In the genomic region with DNA sequence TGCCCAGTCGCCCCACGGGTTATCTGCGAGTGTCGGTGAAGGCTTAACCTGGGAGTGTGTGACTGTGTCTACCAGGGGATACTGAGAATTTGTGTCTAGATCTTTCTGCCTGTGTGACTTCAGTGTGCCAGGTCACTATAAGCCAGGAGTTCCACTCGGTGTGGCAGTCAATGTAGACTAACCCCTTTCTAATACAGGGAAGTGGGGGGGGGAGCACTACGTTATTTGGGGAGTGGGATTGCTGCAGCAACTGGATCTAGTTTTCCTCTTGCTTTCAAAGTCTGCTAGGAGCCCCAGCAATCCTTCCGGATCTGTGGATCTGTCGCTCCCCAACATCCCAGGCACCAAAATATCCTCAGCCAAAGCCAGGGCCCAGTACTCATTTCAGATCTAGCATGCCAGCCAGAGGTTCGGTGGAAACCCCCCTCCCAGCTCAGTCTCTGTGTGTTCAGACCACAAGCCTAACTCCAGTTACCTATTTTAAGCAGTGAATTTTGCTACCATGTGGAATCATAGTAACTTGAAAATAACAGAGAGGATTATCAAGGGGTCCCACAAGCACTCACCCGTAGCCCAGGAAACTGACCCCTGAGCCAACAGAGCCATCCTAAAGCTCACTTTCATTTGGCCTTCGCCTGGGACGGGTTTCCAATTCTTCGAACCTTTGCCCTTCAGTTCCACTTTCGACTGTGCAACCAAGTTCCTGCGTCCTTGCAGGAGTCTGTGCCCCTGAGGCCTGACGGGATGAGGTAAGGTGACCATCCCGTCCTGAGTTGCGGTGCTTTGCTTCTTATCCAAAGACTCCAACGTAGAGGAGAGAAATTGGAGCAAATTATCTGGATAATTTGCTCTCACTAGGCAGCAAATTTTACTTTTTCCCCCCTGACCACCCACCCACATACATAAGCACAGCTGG, we compare ENCODE assay signal across 15 mouse cellular contexts. TPM values are rescaled to one million over a fixed set of nuclear protein-coding genes. Genes with fewer than 3 reads are reported as not detected.
A peak's percentile ranks its signal among the peaks of the same experiment; 100 is the strongest.
DNase-seq lines count a peak whose midpoint lies in the region; ATAC-seq and TF ChIP-seq lines count a peak whose summit lies in the region.
"Had no signal": no experiment of that assay in that cellular context is flagged by ENCODE, and none has a peak within 500 bp of the region (broad histone marks: within the 10 kb centered on the region; RNA-seq: fewer than 3 reads in every experiment).

No protein-coding gene starts in this region.

- H3K4me2 ChIP-seq in intestine, postnatal 0 days (replicated peaks; ENCODE audit: low read depth), result no peak overlapping the region
- no peak overlapping the region for H3K4me2 ChIP-seq in intestine, embryonic 15.5 days (replicated peaks)
- peak overlapping the region; percentile 64 for H3K4me2 ChIP-seq in midbrain, embryonic 11.5 days
- H3K4me2 ChIP-seq: liver, embryonic 11.5 days had no signal

- TF ChIP-seq CTCF in intestine, postnatal 0 days (IDR thresholded peaks at IDR 0.05; ENCODE audit: low read depth), result no peak

- 0 out of 2 replicates have a peak overlapping the region, but pooled peaks have one; percentile 4 for H3K4me3 ChIP-seq in intestine, postnatal 0 days (ENCODE audit: low read depth, low read length)
- no peak overlapping the region for H3K4me3 ChIP-seq in intestine, embryonic 15.5 days (replicated peaks)
- peak overlapping the region; percentile 36 for H3K4me3 ChIP-seq in hindbrain, embryonic 10.5 days
- H3K4me3 ChIP-seq in midbrain, embryonic 11.5 days (ENCODE audit: low read depth, low read length), result peak overlapping the region; percentile 57
- H3K4me3 ChIP-seq: neural tube, embryonic 12.5 days had no signal

- no peak; the same call in 1 of the 2 replicates for ATAC-seq in intestine, postnatal 0 days
- no peak for ATAC-seq in intestine, embryonic 15.5 days
- ATAC-seq in midbrain, embryonic 11.5 days (ENCODE audit: low FRiP score), result no peak

- H3K27ac ChIP-seq in intestine, postnatal 0 days (ENCODE audit: low read depth, low read length), result no peak overlapping the region
- H3K27ac ChIP-seq in intestine, embryonic 15.5 days, result no peak overlapping the region
- no peak overlapping the region for H3K27ac ChIP-seq in hindbrain, embryonic 10.5 days
- no peak overlapping the region for H3K27ac ChIP-seq in midbrain, embryonic 11.5 days (ENCODE audit: low read depth, low read length)
- H3K27ac ChIP-seq: kidney, postnatal 0 days; neural tube, embryonic 12.5 days had no signal

- peaks cover 98% of the 10 kb centered on the region for H3K27me3 ChIP-seq in intestine, postnatal 0 days (replicated peaks; ENCODE audit: control insufficient read depth, insufficient read depth, low read length)
- peaks cover 95% of the 10 kb centered on the region for H3K27me3 ChIP-seq in intestine, embryonic 15.5 days (replicated peaks)
- peaks cover 100% of the 10 kb centered on the region for H3K27me3 ChIP-seq in hindbrain, embryonic 10.5 days (ENCODE audit: insufficient read depth, poor library complexity, severe bottlenecking)
- H3K27me3 ChIP-seq in midbrain, embryonic 11.5 days (ENCODE audit: control insufficient read depth, insufficient read depth, low read length), result peaks cover 54% of the 10 kb centered on the region

- WGBS in intestine, postnatal 0 days, result 6% methylated on average over 19 of the region's 19 CpGs
- WGBS in intestine, embryonic 15.5 days, result 4% methylated on average over 19 of the region's 19 CpGs
- 3% methylated on average over 19 of the region's 19 CpGs for WGBS in hindbrain, embryonic 10.5 days
- 1% methylated on average over 19 of the region's 19 CpGs for WGBS in midbrain, embryonic 11.5 days

- peak; percentile 6 for DNase-seq in adrenal gland, adult 2 months
- no peak for DNase-seq in adrenal gland, adult 8-10 months
- peak; percentile 49 for DNase-seq in hindbrain, embryonic 10.5 days (ENCODE audit: low spot score)
- peak; percentile 95 for DNase-seq in midbrain, embryonic 11.5 days (ENCODE audit: low spot score, missing footprints)
- DNase-seq in right cerebral cortex, adult 2 months (ENCODE audit: low spot score in 2 of 2), result no peak
- DNase-seq in testis, postnatal 10 days (ENCODE audit: low spot score), result no peak
- DNase-seq: cerebellum, adult 9-10 months had no signal

- H3K4me1 ChIP-seq in intestine, postnatal 0 days (replicated peaks; ENCODE audit: control insufficient read depth, insufficient read depth, low read length), result no peaks in the 10 kb centered on the region
- peaks cover 14% of the 10 kb centered on the region for H3K4me1 ChIP-seq in intestine, embryonic 15.5 days (replicated peaks)
- H3K4me1 ChIP-seq in hindbrain, embryonic 10.5 days (replicated peaks), result peaks cover 44% of the 10 kb centered on the region
- peaks cover 51% of the 10 kb centered on the region for H3K4me1 ChIP-seq in midbrain, embryonic 11.5 days (ENCODE audit: control insufficient read depth, insufficient read depth, low read length)

- no peaks in the 10 kb centered on the region for H3K36me3 ChIP-seq in intestine, postnatal 0 days (ENCODE audit: control insufficient read depth, insufficient read depth)
- H3K36me3 ChIP-seq in intestine, embryonic 15.5 days, result no peaks in the 10 kb centered on the region
- no peaks in the 10 kb centered on the region for H3K36me3 ChIP-seq in hindbrain, embryonic 10.5 days
- H3K36me3 ChIP-seq in midbrain, embryonic 11.5 days (ENCODE audit: control insufficient read depth, insufficient read depth, low read length), result no peaks in the 10 kb centered on the region
- H3K36me3 ChIP-seq: neural tube, embryonic 12.5 days had no signal

- no peak overlapping the region for H3K9ac ChIP-seq in intestine, postnatal 0 days (ENCODE audit: low read depth, low read length)
- H3K9ac ChIP-seq in intestine, embryonic 15.5 days, result no peak overlapping the region
- H3K9ac ChIP-seq in midbrain, embryonic 11.5 days (ENCODE audit: low read length), result peak overlapping the region; percentile 66
- H3K9ac ChIP-seq: neural tube, embryonic 12.5 days had no signal

- H3K9me3 ChIP-seq in intestine, postnatal 0 days (ENCODE audit: control insufficient read depth), result no peaks in the 10 kb centered on the region
- H3K9me3 ChIP-seq in intestine, embryonic 15.5 days, result no peaks in the 10 kb centered on the region
- no peaks in the 10 kb centered on the region for H3K9me3 ChIP-seq in hindbrain, embryonic 10.5 days
- no peaks in the 10 kb centered on the region for H3K9me3 ChIP-seq in midbrain, embryonic 11.5 days (ENCODE audit: control insufficient read depth, low read length)
- H3K9me3 ChIP-seq: neural tube, embryonic 12.5 days had no signal

RNA-seq across cellular contexts. Expression of a gene that starts 2.4 kb away (rescaled TPM):
- not detected for total RNA-seq in adrenal gland, adult 2 months (2021)
- not detected in 2 replicates for polyA plus RNA-seq in adrenal gland, adult 2 months (2012; rRNA removed)
- total RNA-seq in adrenal gland, adult 8-10 months (2022), result not detected
- polyA plus RNA-seq in intestine, postnatal 0 days (2015; fragmentation: Nextera tagmentation; extraction: Ambion mirVana), result not detected in 2 replicates
- not detected in 2 replicates for polyA plus RNA-seq in intestine, embryonic 15.5 days (2015; fragmentation: Nextera tagmentation; extraction: Ambion mirVana)
- polyA plus RNA-seq in hindbrain, embryonic 10.5 days (2016; fragmentation: Nextera tagmentation; extraction: Ambion mirVana), result 3.2 and 4.0 TPM in 2 replicates
- polyA plus RNA-seq in midbrain, embryonic 11.5 days (2014; fragmentation: Nextera tagmentation; extraction: Ambion mirVana), result 15.1 and 15.9 TPM in 2 replicates
- total RNA-seq: heart, adult 18-20 months had no signal
- polyA plus RNA-seq: kidney, postnatal 0 days; liver, embryonic 11.5 days had no signal

RNA-seq across cellular contexts. Expression of a gene that starts 46.9 kb away (rescaled TPM):
- not detected for total RNA-seq in adrenal gland, adult 2 months (2021)
- polyA plus RNA-seq in adrenal gland, adult 2 months (2012; rRNA removed), result not detected in 2 replicates
- total RNA-seq in adrenal gland, adult 8-10 months (2022), result not detected
- not detected in 2 replicates for polyA plus RNA-seq in intestine, postnatal 0 days (2015; fragmentation: Nextera tagmentation; extraction: Ambion mirVana)
- polyA plus RNA-seq in intestine, embryonic 15.5 days (2015; fragmentation: Nextera tagmentation; extraction: Ambion mirVana), result not detected in 2 replicates
- polyA plus RNA-seq in hindbrain, embryonic 10.5 days (2016; fragmentation: Nextera tagmentation; extraction: Ambion mirVana), result 0.10 TPM in 1 of 2 replicates, not detected in the other
- polyA plus RNA-seq in midbrain, embryonic 11.5 days (2014; fragmentation: Nextera tagmentation; extraction: Ambion mirVana), result 0.33 TPM in 1 of 2 replicates, not detected in the other
- total RNA-seq: ES-E14; heart, adult 18-20 months had no signal
- polyA plus RNA-seq: kidney, postnatal 0 days; liver, embryonic 11.5 days; neural tube, embryonic 12.5 days; thymus, postnatal 0 days had no signal

RNA-seq across cellular contexts. Expression of a gene that starts 53.1 kb away (rescaled TPM):
- total RNA-seq in adrenal gland, adult 2 months (2021), result not detected
- polyA plus RNA-seq in adrenal gland, adult 2 months (2012; rRNA removed), result 0.10 TPM in 1 of 2 replicates, not detected in the other
- not detected for total RNA-seq in adrenal gland, adult 8-10 months (2022)
- not detected in 2 replicates for polyA plus RNA-seq in intestine, postnatal 0 days (2015; fragmentation: Nextera tagmentation; extraction: Ambion mirVana)
- polyA plus RNA-seq in intestine, embryonic 15.5 days (2015; fragmentation: Nextera tagmentation; extraction: Ambion mirVana), result not detected in 2 replicates
- not detected in 2 replicates for polyA plus RNA-seq in hindbrain, embryonic 10.5 days (2016; fragmentation: Nextera tagmentation; extraction: Ambion mirVana)
- not detected in 2 replicates for polyA plus RNA-seq in midbrain, embryonic 11.5 days (2014; fragmentation: Nextera tagmentation; extraction: Ambion mirVana)
- total RNA-seq: ES-E14; heart, adult 18-20 months had no signal
- polyA plus RNA-seq: liver, embryonic 11.5 days; neural tube, embryonic 12.5 days; thymus, postnatal 0 days had no signal

Comparison
In these comparisons a context has a peak if more than half of its experiments do, and no peak if none do; other contexts are left out.
1. DNase-seq: peak in adrenal gland, adult 2 months (single experiment), hindbrain, embryonic 10.5 days (single experiment) and midbrain, embryonic 11.5 days (single experiment); none in adrenal gland, adult 8-10 months (single experiment), right cerebral cortex, adult 2 months (0 of 2) and testis, postnatal 10 days (single experiment).